Mouse (Mus musculus): ENCODE measurements around the gene Smg1.

GRCm38 (mm10) chr7:118116787-118117538 lies 126.5 kb downstream of the Smg1 start:
- TF ChIP-seq CTCF (IDR thresholded peaks at IDR 0.05; ENCODE audit: borderline replicate concordance, insufficient read depth, low read depth, low read length), result no peak
- no peak for TF ChIP-seq POLR2A (IDR thresholded peaks at IDR 0.05; ENCODE audit: borderline replicate concordance, insufficient read depth, low read length)

All from cerebellum, adult 2 months (tissue).